Mouse (Mus musculus) kidney, postnatal 4 days (tissue): ENCODE measurements around the gene Hsf4.

ENCODE experiments used
- DNase-seq, 2 experiments: peaks; one replicate each; pipeline ENCODE4 v3.0.0; 2021; ENCODE audit warnings: mixed read lengths in 2 of 2

Hsf4 gene

DNA sequence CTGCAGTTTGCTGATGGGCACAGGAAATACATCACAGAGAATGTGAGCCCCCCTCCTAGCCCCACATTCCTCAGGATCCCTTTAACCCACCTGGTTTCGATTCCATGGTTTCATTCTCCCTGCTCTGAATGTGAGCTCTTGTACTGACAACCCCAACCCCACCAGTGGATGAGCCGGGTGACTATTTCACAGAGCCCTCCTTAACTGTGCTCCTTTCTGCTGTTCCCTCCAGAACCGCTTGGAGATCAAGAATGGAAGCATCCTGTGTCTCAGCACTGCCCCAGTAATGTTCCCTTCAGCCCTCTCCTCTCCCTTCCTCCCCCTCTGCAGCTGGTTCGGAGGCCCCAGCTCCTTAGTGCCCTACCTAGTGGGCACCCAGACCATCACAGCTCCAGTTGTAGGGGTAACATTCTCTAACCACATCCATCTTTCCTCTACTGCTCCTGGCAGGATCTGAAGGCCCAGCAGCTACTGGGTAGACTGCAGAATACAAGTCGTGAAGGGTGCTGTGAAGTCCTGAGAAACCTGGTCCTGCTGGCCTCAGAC, 36.6 kb downstream of the Hsf4 start:
- no peak for DNase-seq

DNA sequence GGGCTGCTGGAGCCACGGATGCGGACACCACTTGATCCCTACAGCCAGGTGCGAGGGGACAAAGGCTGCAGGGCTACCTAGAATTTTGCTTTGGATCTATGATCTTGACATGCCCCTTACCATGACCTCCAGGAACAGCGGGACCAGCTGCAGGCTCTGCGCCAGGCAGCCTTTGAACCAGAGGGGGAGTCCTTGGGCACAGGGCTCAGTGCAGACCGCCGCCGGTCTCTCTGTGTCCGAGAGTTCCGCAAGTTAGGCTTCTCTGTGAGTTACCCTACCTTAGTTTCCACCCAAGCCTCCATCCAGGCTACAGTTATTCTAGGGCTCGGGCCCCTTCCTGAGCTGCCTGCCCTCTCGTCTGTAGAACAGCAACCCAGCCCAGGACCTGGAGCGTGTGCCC, 38.1 kb downstream of the Hsf4 start:
- DNase-seq: no peak

DNA sequence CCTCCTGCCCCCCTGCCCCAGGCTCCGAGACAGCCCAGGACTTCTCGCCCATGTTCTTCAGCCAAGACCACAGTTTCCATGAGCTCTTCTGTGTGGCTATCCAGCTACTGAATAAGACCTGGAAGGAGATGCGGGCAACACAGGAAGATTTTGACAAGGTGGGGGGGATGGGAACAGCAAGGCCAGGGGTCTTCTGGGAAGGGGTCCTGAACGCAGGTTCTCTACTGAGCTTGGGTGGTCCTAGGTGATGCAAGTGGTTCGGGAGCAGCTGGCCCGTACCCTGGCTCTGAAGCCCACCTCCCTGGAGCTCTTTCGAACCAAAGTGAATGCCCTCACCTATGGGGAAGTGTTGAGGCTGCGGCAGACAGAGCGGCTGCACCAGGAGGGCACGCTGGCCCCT, 38.8 kb downstream of the Hsf4 start:
- DNase-seq: no peak

DNA sequence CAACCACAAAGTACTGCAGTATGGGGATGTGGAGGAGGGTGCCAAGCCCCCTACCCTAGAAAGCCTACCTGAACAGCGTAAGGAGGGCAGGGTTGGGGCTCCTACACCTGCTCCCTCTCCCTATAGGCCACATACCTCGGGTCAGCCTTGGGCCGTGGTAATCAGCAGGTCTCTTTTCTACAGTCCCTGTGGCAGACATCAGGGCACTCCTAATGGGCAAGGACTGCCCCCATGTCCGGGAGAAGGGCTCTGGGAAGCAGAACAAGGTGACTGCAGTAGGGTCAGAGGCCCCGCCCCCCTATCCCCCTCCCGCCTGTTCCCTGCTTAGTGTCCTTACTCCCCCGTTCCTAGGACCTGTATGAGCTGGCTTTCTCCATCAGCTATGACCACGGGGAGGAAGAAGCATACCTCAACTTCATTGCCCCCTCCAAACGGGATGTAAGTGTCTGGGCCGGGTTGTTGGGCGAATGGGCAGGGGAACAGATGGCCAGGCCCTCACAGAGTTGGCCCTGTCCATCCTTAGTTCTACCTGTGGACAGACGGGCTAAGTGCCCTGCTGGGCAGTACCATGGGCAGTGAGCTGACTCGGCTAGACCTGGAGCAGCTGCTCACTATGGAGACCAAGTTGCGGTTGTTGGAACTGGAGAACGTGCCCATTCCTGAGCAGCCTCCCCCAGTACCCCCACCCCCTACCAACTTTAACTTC, 39.7 kb downstream of the Hsf4 start:
- DNase-seq: no peak

DNA sequence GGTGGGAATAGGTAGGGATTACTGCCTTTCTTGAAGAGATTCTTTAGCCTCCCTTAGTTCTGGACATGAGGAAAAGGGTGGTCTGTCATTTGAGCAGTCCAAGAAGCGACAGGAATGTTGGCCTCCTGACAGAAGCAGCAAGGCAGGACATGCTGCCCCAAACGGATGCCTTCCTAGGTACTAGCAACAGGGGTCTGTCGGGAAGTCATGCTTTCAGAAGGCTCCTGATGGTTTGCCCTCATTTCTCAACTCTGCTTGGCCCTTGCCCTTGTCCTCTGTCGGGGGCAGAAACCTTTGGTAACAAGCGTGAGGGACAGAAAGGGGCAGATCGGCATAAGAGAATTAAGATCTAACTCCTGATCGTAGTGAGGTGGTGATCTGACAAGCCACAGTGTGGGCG, 40.5 kb downstream of the Hsf4 start:
- no peak for DNase-seq

DNA sequence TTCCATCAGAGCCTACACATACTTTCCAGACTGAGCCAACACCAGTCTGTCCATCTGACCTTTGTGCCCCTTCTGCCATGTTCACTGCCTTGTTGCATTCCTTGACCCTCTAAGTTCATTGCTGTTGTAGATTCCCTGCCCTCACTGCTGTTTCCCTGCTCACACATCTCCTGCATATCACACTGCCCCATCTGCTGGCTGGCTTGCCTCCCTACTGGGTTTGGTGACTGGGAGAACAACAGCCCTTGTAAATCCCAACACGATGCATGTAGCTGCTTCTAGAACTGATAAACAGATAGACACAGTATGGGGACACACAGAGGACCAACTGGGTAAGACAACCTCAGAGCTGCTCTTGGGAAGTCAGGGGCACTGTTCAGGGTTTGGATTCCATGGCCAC, 42.1 kb downstream of the Hsf4 start:
- no peak for DNase-seq

DNA sequence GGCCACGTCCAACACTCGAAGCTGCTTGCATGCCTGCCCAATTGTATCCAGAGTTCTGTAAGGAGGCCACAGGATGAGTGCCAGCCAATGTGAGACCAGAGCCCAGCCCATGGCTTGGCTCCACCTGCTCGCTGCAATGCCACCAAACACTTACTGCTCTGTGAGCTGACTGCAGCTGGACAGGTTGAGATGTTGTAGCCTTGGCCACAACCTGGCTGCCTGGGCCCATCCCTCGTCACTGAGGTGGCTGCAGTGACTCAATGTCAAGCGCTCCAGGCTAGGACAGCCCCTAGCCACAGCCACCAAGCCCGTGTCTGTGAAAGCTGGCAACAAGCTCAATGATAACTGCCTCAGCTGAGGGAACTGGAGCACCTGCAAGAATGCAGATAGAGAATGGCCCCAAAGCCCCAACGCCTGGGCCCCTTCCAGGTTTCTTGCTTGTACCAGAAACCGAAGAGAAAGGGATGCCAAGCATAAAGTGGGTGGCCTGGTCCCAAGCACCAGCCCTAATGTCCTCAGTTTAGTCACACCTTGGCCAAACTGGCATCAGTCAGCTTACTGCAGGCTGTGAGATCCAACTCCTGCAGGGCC, 43.4 kb downstream of the Hsf4 start:
- DNase-seq: no peak

DNA sequence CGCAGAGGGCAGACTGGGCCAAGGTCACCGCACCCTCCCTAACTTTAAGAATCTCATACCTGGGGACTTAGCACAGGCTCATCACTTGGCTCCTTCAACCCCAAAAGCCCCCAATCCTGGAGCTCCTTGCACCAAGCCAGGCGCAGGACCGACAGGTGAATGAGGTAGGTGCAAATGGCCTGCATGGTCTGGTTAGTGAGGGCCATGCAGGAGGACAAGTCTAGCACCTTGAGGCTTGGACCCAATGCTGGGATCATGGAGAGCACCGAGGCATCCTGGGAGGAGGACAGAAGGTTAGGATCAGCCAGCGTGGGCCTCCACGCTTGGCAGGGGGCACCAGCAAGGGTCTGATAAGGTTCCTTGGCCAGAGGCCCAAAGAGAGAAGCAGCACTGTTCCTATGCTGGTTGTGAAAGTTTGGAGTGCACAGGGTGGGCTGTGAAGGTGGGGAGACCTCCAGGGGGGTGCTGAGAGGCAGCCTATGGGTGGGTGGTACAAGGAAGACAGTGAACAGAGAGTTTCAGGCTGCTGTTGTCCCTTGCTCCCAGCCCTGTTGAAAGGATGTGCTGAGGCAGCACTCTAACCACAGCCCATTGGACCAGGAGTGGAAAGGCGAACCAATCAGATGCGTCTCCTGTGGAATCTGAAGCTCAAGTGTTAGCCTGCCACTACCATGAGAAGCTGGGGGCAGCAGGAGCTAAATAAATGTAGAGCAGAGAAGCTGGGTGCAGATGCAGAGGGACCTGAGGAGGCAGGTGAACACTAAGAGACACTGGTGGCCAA, 44.2 kb downstream of the Hsf4 start:
- no peak for DNase-seq

DNA sequence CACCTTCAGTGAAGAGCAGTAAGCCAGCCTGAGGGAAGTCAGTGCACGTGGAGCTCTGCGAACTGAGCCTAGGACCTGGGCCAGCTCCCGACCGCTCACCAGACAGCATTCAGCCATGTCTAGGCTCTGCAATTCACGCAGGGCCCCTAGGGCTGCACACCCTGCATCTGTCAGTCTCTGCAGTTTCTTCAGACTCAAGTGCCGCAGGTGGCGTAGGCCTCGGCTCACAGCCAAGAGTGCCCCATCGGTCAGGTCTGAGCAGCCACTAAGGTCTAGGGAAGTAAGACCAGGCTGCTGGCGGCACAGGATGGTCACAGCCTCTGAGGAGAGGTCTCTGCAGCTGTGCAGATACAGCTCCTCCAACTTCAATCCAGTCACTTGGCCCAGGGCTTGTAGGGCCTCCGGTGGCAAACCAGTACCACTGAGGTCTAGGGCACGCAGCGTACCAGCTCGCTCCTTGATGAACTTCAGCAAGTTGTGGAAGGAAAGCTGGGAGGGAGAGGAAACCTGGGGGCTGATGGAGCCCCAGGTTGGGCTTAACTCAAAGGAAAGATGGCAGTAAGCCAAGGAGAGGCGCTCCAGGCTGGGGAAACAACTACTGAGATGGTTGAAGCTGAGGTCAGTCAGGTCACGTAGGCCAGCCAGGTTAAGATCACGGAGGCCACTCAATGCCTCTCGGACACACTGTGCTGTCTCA, 45.6 kb downstream of the Hsf4 start:
- peak in 1 of 2 experiments; percentile 6 for DNase-seq

DNA sequence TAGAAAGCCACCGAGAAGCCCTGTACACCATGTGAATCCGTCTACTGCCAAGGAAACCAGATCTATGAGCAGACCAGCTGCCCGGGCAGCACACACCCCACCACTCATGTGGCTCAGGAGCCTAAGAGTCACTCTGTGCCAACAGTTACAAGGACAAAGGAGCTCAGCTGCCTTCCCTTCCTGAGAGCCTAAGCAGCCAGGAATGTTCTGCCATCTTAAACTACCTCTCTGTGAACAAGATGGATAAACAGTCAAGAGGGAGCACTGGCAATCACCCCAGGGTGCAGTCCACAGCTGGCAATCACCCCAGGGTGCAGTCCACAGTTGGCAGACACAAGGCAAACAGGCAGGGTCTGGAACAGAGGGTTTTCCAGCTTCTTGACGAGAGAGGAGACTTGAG, 48.3 kb downstream of the Hsf4 start:
- no peak for DNase-seq

DNA sequence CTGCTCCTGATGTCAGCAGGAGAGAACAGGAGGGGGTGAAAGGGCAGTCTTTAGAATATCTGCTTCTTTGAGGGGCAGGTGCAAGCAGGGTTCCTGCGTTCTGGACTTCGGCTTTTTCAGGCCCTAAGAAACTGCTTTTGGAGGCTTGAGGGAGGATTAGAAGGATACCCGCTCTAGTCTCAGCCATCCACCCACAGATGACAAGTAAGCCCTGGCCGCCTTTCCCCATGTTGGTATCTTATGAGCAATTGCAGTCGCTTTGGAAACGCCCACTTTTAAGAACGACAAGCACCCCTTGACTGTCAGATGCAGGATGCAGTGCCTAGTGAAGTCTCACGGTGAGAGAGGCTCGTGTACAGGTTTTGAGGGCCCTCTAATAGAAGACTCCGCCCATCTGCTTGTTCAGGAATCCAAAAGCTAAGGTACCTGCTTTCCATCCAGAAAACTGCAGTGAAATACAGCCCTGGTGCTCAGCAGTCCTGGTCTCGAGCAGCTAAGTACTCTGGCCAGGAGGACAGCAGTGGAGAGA, 49.1 kb downstream of the Hsf4 start:
- DNase-seq: no peak

DNA sequence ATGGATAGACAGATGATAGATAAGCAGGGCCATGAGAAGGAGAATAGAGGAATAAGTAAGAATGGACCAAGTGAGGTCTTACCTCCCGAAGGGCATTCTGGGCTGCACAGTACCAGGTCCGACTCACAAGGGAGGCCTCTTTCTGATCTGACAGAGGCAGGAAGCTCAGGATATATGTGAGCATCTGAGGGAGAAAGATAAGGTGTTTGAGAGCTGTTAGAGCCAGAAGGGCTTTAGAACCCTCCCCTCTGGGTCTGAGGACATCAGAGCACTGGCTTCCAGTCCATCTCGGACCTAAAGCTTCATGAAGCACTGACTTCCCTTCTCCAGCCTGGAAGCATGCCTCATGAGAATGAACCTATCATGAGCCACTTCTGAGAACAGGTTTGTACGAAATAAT, 53.6 kb downstream of the Hsf4 start:
- no peak for DNase-seq
